Mouse (Mus musculus) liver, embryonic 11.5 days (tissue): ENCODE data around the gene Dusp2. TPM values are rescaled to one million over a fixed set of nuclear protein-coding genes. Genes with fewer than 3 reads are reported as not detected.

Experiments
- ATAC-seq: fragments of 200-750 bp; cut with Nextera tagmentation; replicated peaks from 2 replicates; pipeline ENCODE4 v1.8.0; 2017; ENCODE audit warnings: moderate number of reproducible peaks, mild to moderate bottlenecking, moderate TSS enrichment, moderate library complexity; ENCODE audit not compliant: low FRiP score
- DNase-seq: peaks from one replicate; pipeline ENCODE4 v3.0.0-alpha.2; 2017; ENCODE audit warnings: low spot score
- H3K27ac ChIP-seq: fragments of 300-500 bp; sonication (generic); 2 replicates; pipeline ENCODE4 v1.5.1; 2014; ENCODE audit warnings: mild to moderate bottlenecking, low read depth, low read length, control low read depth
- H3K27me3 ChIP-seq: fragments of 300-500 bp; sonication (generic); replicated peaks from 2 replicates; pipeline ENCODE4 v1.6.1; 2014; ENCODE audit warnings: low read length, mixed read lengths; ENCODE audit not compliant: control insufficient read depth, insufficient read depth
- H3K36me3 ChIP-seq: fragments of 300-500 bp; sonication (generic); 2 replicates; pipeline ENCODE4 v1.6.1; 2014; ENCODE audit warnings: mild to moderate bottlenecking, low read length, moderate library complexity, mixed read lengths; ENCODE audit not compliant: control insufficient read depth, insufficient read depth
- H3K4me1 ChIP-seq: fragments of 300-500 bp; sonication (generic); replicated peaks from 2 replicates; pipeline ENCODE4 v1.6.1; 2014; ENCODE audit warnings: low read length, mixed read lengths; ENCODE audit not compliant: control insufficient read depth, insufficient read depth
- H3K4me2 ChIP-seq: fragments of 300-500 bp; sonication (generic); 2 replicates; pipeline ENCODE4 v1.6.1; 2014; ENCODE audit warnings: mild to moderate bottlenecking, control low read depth, moderate library complexity
- H3K4me3 ChIP-seq: fragments of 300-500 bp; sonication (generic); 2 replicates; pipeline ENCODE4 v1.5.1; 2014; ENCODE audit warnings: low read depth, low read length, control low read depth
- H3K9ac ChIP-seq: fragments of 300-500 bp; sonication (generic); 2 replicates; pipeline ENCODE4 v1.6.1; 2014; ENCODE audit warnings: low read depth, low read length, control low read depth
- H3K9me3 ChIP-seq: fragments of 300-500 bp; sonication (generic); 2 replicates; pipeline ENCODE4 v1.6.1; 2016; ENCODE audit warnings: low read length, inconsistent platforms, mixed read lengths; ENCODE audit not compliant: control insufficient read depth
- WGBS: fragments of 180-500 bp; shearing (Covaris S2); extraction: QIAGEN DNeasy Blood & Tissue Kit; methylation state at CpG from one replicate; pipeline ENCODE4 v1.1.7; 2014; 5-methylcytosine and 5-hydroxymethylcytosine counted together
- polyA plus RNA-seq: library from polyadenylated mRNA; unstranded; fragments of >200 nt; fragmentation: Nextera tagmentation; extraction: Ambion mirVana; gene quantifications from 2 replicates; pipeline ENCODE4 v1.2.1, GENCODE M21; 2014

Gene Dusp2
- polyA plus RNA-seq, 1 experiment from 2014 or later, result 8.8 TPM

DNA sequence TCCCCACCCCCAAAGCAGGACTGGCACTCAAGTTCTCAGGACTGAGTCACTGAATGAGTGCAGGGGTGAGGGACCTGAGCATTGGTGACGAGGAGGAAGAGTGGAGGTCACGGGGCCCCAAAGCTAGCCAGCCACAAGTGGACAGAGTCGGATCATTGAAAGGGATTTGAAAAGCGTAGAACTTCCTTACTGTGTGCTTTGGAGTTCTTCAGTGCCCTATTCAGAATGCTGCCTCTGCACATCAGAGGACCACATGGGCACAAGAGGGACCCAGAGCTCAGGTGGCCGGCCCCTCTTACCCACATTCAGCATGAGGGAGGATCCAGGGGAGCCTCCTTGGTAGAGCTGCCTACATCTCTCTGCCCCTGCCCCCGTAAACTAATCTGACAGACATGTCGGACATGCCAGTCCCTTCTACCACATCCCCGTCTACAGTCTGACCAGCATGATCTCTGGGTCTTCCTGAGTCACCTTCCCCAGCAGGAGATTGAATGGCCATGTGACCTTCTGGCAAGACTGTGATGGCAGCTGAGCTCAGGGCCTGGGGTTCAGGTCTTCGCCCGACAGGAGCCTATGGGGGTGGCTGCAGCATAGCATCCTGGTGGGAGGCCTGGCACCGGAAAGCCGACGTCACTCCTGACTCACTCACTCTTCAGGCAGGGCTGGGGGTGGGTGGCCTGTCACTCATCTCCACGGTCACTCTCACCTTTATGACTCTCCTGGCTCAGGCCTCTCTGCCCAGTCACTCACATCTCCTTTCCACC lies 3.0 kb upstream of the Dusp2 start:
- H3K27me3 ChIP-seq, result peaks cover 5% of the 10 kb centered on the region
- H3K4me3 ChIP-seq, result no peak overlapping the region
- H3K36me3 ChIP-seq, result no peaks in the 10 kb centered on the region
- ATAC-seq (no peak), DNase-seq (peak; percentile 30)
- no peak overlapping the region for H3K27ac ChIP-seq
- WGBS, result 67% methylated on average over 14 of the region's 14 CpGs
- H3K9me3 ChIP-seq, result no peaks in the 10 kb centered on the region
- H3K9ac ChIP-seq, result no peak overlapping the region
- peaks cover 45% of the 10 kb centered on the region for H3K4me1 ChIP-seq
- H3K4me2 ChIP-seq, result no peak overlapping the region

- peaks cover 5% of the 10 kb centered on the region for H3K27me3 ChIP-seq
- ATAC-seq (no peak), DNase-seq (peak; percentile 31)
- peaks cover 35% of the 10 kb centered on the region for H3K4me1 ChIP-seq
- H3K9me3 ChIP-seq, result no peaks in the 10 kb centered on the region
- H3K4me3 ChIP-seq, result no peak overlapping the region
- WGBS, result 46% methylated on average over 5 of the region's 5 CpGs
- H3K4me2 ChIP-seq, result no peak overlapping the region
- no peak overlapping the region for H3K27ac ChIP-seq
- H3K36me3 ChIP-seq, result no peaks in the 10 kb centered on the region
- H3K9ac ChIP-seq, result no peak overlapping the region
These were observed 1.9 kb upstream of the Dusp2 start for GRCm38 (mm10) chr2:127333945-127334603.

GRCm38 (mm10) chr2:127335078-127335541 lies 849 bp upstream of the Dusp2 start:
- peaks cover 32% of the 10 kb centered on the region for H3K4me1 ChIP-seq

DNA sequence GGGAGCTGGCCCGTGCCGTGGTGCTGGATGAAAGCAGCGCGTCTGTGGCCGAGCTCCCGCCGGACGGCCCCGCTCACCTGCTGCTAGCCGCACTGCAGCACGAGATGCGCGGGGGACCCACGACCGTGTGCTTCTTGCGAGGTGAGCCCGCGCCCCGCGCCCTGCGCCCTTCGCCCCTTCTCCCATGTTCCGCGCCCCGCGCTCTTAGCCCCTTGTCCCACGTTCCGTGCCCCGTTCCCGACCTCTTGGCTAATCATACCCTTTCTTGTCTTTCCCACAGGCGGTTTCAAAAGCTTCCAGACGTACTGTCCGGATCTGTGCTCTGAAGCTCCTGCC lies 506 bp downstream of the Dusp2 start:
- peak overlapping the region; percentile 71 for H3K9ac ChIP-seq
- peak overlapping the region; percentile 67 for H3K4me3 ChIP-seq
- peaks cover 32% of the 10 kb centered on the region for H3K4me1 ChIP-seq
- H3K27me3 ChIP-seq, result peaks cover 5% of the 10 kb centered on the region
- DNase-seq (no peak), ATAC-seq (no peak)
- no peaks in the 10 kb centered on the region for H3K9me3 ChIP-seq
- H3K27ac ChIP-seq, result 0 out of 2 replicates have a peak overlapping the region, but pooled peaks have one; percentile 33
- peak overlapping the region; percentile 88 for H3K4me2 ChIP-seq
- no peaks in the 10 kb centered on the region for H3K36me3 ChIP-seq
- WGBS, result 2% methylated on average over 33 of the region's 33 CpGs

More at GRCm38 (mm10) chr2:127335078-127335541, 849 bp upstream of the Dusp2 start:
- WGBS, result 31% methylated on average over 11 of the region's 11 CpGs
- DNase-seq (no peak), ATAC-seq (no peak)
- Histone ChIP-seq H3K27me3 (peaks cover 5% of the 10 kb centered on the region), H3K4me2 (peak overlapping the region; percentile 88), H3K9me3 (no peaks in the 10 kb centered on the region), H3K4me3 (0 out of 2 replicates have a peak overlapping the region, but pooled peaks have one; percentile 7), H3K9ac (no peak overlapping the region), H3K27ac (no peak overlapping the region; the same call in 1 of the 2 replicates), H3K36me3 (no peaks in the 10 kb centered on the region)

DNA sequence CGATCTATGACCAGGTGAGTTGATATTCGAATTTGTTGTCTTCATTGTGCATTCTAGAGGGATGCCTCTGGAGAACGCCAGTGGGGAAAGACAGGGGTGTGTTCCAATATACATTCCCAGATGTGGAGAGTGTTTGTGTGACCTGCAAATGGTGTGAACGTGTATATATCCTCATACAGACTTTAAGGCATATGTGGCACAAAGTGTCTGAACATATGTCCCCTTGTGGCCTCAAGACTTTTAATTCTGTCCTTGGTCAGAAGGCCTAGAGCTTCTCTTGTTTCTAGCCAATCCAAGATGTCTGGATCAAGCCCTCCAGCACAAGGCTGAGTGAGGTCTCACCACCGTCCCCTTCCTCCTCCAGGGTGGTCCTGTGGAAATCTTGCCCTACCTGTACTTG lies 926 bp downstream of the Dusp2 start:
- DNase-seq, result no peak
- Histone ChIP-seq H3K4me2 (peak overlapping the region; percentile 88), H3K4me3 (peak overlapping the region; percentile 67), H3K9me3 (no peaks in the 10 kb centered on the region), H3K27me3 (peaks cover 5% of the 10 kb centered on the region), H3K4me1 (peaks cover 32% of the 10 kb centered on the region), H3K27ac (no peak overlapping the region), H3K36me3 (no peaks in the 10 kb centered on the region), H3K9ac (peak overlapping the region; percentile 71)
- ATAC-seq, result no peak
- WGBS, result 26% methylated on average over 5 of the region's 5 CpGs

GRCm38 (mm10) chr2:127337531-127337930 lies 1.6 kb downstream of the Dusp2 start:
- Histone ChIP-seq H3K9ac (peak overlapping the region; percentile 42; the same call in 1 of the 2 replicates), H3K4me2 (peak overlapping the region; percentile 88), H3K27me3 (peaks cover 5% of the 10 kb centered on the region), H3K36me3 (no peaks in the 10 kb centered on the region), H3K4me3 (peak overlapping the region; percentile 67), H3K4me1 (peaks cover 32% of the 10 kb centered on the region), H3K27ac (no peak overlapping the region), H3K9me3 (no peaks in the 10 kb centered on the region)
- DNase-seq, result no peak
- 31% methylated on average over 11 of the region's 11 CpGs for WGBS
- ATAC-seq, result peak; percentile 44; the same call in 1 of the 2 replicates

DNA sequence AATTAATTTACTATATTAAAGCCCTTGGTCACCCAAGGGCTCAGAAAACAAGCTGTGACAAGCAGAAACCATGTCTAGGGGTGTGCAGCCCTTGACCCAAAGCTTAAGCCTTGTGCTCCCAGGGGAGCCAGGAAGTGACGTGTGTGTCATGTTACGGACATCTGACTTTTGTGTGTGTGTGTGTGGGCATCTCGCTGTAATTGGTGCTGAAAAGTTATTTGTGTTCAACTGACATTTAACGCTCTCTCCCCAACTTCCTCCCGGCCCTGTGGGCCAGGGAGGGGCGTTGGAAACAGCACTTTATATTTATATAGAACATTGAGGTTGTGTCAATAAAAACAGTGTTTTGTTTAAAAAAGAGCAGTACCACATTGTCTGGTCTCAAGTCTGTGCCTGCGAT lies 2.1 kb downstream of the Dusp2 start:
- H3K4me3 ChIP-seq, result peak overlapping the region; percentile 67
- peaks cover 5% of the 10 kb centered on the region for H3K27me3 ChIP-seq
- peaks cover 32% of the 10 kb centered on the region for H3K4me1 ChIP-seq
- no peaks in the 10 kb centered on the region for H3K36me3 ChIP-seq
- H3K9ac ChIP-seq, result no peak overlapping the region
- H3K4me2 ChIP-seq, result peak overlapping the region; percentile 88
- 60% methylated on average over 7 of the region's 7 CpGs for WGBS
- DNase-seq (no peak), ATAC-seq (no peak)
- no peaks in the 10 kb centered on the region for H3K9me3 ChIP-seq
- H3K27ac ChIP-seq, result no peak overlapping the region

DNA sequence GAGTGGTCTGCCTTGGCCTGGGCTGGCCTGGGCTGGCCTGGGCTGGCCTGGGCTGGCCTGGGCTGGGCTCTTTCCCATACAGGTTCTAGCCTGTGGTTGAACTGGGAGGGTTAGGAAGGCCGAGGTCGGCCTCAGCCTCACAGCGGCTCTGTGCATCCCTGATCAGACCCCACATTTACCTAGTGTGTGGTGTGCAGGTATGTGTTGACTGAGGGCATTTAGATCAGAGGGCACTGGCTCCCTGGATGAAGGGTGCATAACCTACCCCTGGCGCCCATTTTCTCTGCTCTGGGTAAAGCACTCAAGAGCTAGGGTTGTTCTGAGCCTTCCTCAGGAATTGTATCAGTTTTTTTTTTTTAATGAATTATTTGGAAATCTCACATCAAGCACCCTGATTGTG lies 2.5 kb downstream of the Dusp2 start, which contains the start of gene Astl:
Gene Astl, plus strand, starts transcription at position 224 of the 400 bp plus-strand sequence.
- H3K4me1 ChIP-seq, result peaks cover 29% of the 10 kb centered on the region
- ATAC-seq (no peak), DNase-seq (no peak)
- WGBS, result 68% methylated on average over 4 of the region's 4 CpGs
- peak within 1 kb of the TSS; percentile 67 for H3K4me3 ChIP-seq
- no peak within 1 kb of the TSS for H3K9ac ChIP-seq
- no peaks in the 10 kb centered on the region for H3K9me3 ChIP-seq
- no peaks in the 10 kb centered on the region for H3K36me3 ChIP-seq
- peaks cover 5% of the 10 kb centered on the region for H3K27me3 ChIP-seq
- peak within 1 kb of the TSS; percentile 88 for H3K4me2 ChIP-seq
- H3K27ac ChIP-seq, result no peak within 1 kb of the TSS
